Mouse (Mus musculus) ES-E14 (cell line): Measurements from ENCODE around the gene Leap2. TPM values are rescaled to one million over a fixed set of nuclear protein-coding genes. Genes with fewer than 3 reads are reported as not detected.

Source experiments
- DNase-seq: peaks from one replicate; pipeline ENCODE4 v3.0.0-alpha.2; 2013; ENCODE audit warnings: low read depth, low spot score
- H3K27ac ChIP-seq: 2 replicates; pipeline ENCODE4 v1.5.1; 2012; ENCODE audit warnings: low read depth, mild to moderate bottlenecking, low read length, moderate library complexity, mixed read lengths; ENCODE audit not compliant: poor library complexity, insufficient read depth, severe bottlenecking
- H3K36me3 ChIP-seq: 2 replicates; pipeline ENCODE4 v1.6.1; 2012; ENCODE audit warnings: mild to moderate bottlenecking, low read length, moderate library complexity, mixed read lengths; ENCODE audit not compliant: control insufficient read depth, poor library complexity, insufficient read depth, severe bottlenecking
- H3K4me1 ChIP-seq, 2 experiments: fragments of 150-350 bp in 1 of 2; sonication (generic) in 1 of 2; 2 replicates each; pipeline ENCODE4 v1.6.1; 2012; ENCODE audit warnings: low read length in 2 of 2, mild to moderate bottlenecking in 1 of 2, mixed read lengths in 1 of 2; ENCODE audit not compliant: control insufficient read depth in 2 of 2, insufficient read depth in 2 of 2, poor library complexity in 1 of 2
- H3K4me3 ChIP-seq, 2 experiments: fragments of 150-350 bp in 1 of 2; sonication (generic) in 1 of 2; 2 replicates each; pipeline ENCODE4 v1.5.1; 2012; ENCODE audit warnings: low read length in 2 of 2, low read depth in 1 of 2, mild to moderate bottlenecking in 1 of 2, mixed read lengths in 1 of 2; ENCODE audit not compliant: insufficient read depth in 1 of 2, poor library complexity in 1 of 2, severe bottlenecking in 1 of 2
- H3K9ac ChIP-seq: 2 replicates; pipeline ENCODE4 v1.6.1; 2012; ENCODE audit warnings: low read depth, mild to moderate bottlenecking, low read length, mixed read lengths; ENCODE audit not compliant: poor library complexity, insufficient read depth, severe bottlenecking
- H3K9me3 ChIP-seq: fragments of 150-350 bp; sonication (generic); 2 replicates; pipeline ENCODE4 v1.6.1; 2012; ENCODE audit warnings: low read depth, mild to moderate bottlenecking, low read length; ENCODE audit not compliant: control insufficient read depth, insufficient read depth
- CHD2 ChIP-seq: IDR thresholded peaks from 2 replicates; pipeline ENCODE4 v1.6.1; 2014; ENCODE audit warnings: mild to moderate bottlenecking, low read depth, low read length, inconsistent platforms
- HCFC1 ChIP-seq: IDR thresholded peaks from 2 replicates; pipeline ENCODE4 v1.6.1; 2012; ENCODE audit warnings: low read length, inconsistent platforms, borderline replicate concordance; ENCODE audit not compliant: insufficient read depth
- MAFK ChIP-seq: IDR thresholded peaks from 2 replicates; pipeline ENCODE4 v1.6.1; 2014; ENCODE audit warnings: mild to moderate bottlenecking, low read depth, low read length, inconsistent platforms; ENCODE audit not compliant: insufficient read depth
- ZC3H11A ChIP-seq: IDR thresholded peaks from 2 replicates; pipeline ENCODE4 v1.6.1; 2012; ENCODE audit warnings: low read depth, mild to moderate bottlenecking, inconsistent platforms, low read length, borderline replicate concordance
- ZNF384 ChIP-seq: IDR thresholded peaks from 2 replicates; pipeline ENCODE4 v1.6.1; 2012; ENCODE audit warnings: low read depth, low read length, inconsistent platforms
- in situ Hi-C, 2 experiments: fragments of 600-800 bp; cut with MboI; formaldehyde crosslinking; loops; one replicate each; pipeline ENCODE4 v1.15.1; 2025; ENCODE audit warnings: low sequenced_read_pairs in 2 of 2, inconsistent platforms in 1 of 2; ENCODE audit not compliant: unreplicated experiment in 2 of 2
- total RNA-seq: library from RNA; depleted of rRNA; stranded (reverse); fragments of 300-350 nt; gene quantifications from 2 replicates; pipeline ENCODE4 v1.2.3, GENCODE M21; 2012

Leap2 gene
- total RNA-seq, 1 experiment = not detected

- in situ Hi-C loops = no loop called here
These were observed 43.4 kb upstream of the Leap2 start for GRCm38 (mm10) chr11:53466231-53466971.

GRCm38 (mm10) chr11:53463551-53464424, 40.8 kb upstream of the Leap2 start:
- DNase-seq = no peak
- in situ Hi-C loops = no loop called here
- peaks cover 3 to 5% of the 10 kb centered on the region in 2 experiments; a peak in 3 of 4 replicates for H3K4me1 ChIP-seq
- no peaks in the 10 kb centered on the region for H3K9me3 ChIP-seq
- no peaks in the 10 kb centered on the region for H3K36me3 ChIP-seq
- no peak overlapping the region for H3K27ac ChIP-seq
- H3K9ac ChIP-seq = peak overlapping the region; percentile 31; the same call in 1 of the 2 replicates
- TF ChIP-seq ZC3H11A (no peak), CHD2 (no peak)
- peak overlapping the region; percentile 42 to 65; a peak in 3 of 4 replicates for H3K4me3 ChIP-seq

More at GRCm38 (mm10) chr11:53466231-53466971, 43.4 kb upstream of the Leap2 start:
- Histone ChIP-seq H3K27ac (no peak overlapping the region), H3K4me1 (peaks cover 3 to 5% of the 10 kb centered on the region in 2 experiments; a peak in 3 of 4 replicates), H3K9me3 (no peaks in the 10 kb centered on the region), H3K9ac (peak overlapping the region; percentile 62), H3K36me3 (no peaks in the 10 kb centered on the region), H3K4me3 (peak overlapping the region; percentile 62 to 71)
- TF ChIP-seq HCFC1 (peak; percentile 36; the same call in 1 of the 2 replicates), ZNF384 (no peak), CHD2 (no peak), ZC3H11A (no peak), MAFK (peak; percentile 67; the same call in 1 of the 2 replicates)
- peak; percentile 80 for DNase-seq

- in situ Hi-C loops = no loop called here
- H3K9me3 ChIP-seq = no peaks in the 10 kb centered on the region
- peaks cover under 1 to 3% of the 10 kb centered on the region in 2 experiments; a peak in 3 of 4 replicates for H3K4me1 ChIP-seq
- H3K27ac ChIP-seq = no peak overlapping the region
- H3K4me3 ChIP-seq = no peak overlapping the region
- H3K36me3 ChIP-seq = no peaks in the 10 kb centered on the region
- H3K9ac ChIP-seq = no peak overlapping the region
- TF ChIP-seq ZC3H11A (no peak), HCFC1 (no peak), MAFK (no peak), CHD2 (no peak), ZNF384 (no peak)
- DNase-seq = no peak
These were observed 38.8 kb upstream of the Leap2 start for GRCm38 (mm10) chr11:53461727-53462126.

GRCm38 (mm10) chr11:53460192-53460591, 37.2 kb upstream of the Leap2 start:
- no peak overlapping the region for H3K27ac ChIP-seq
- H3K9ac ChIP-seq = no peak overlapping the region
- no peaks in the 10 kb centered on the region for H3K9me3 ChIP-seq
- TF ChIP-seq ZC3H11A (no peak), CHD2 (no peak), HCFC1 (no peak), MAFK (no peak), ZNF384 (no peak)
- H3K36me3 ChIP-seq = no peaks in the 10 kb centered on the region
- no peak overlapping the region for H3K4me3 ChIP-seq
- H3K4me1 ChIP-seq = no peaks in the 10 kb centered on the region; a peak in 1 of 4 replicates
- no peak for DNase-seq
- in situ Hi-C loops = no loop called here
